Mouse (Mus musculus) heart, postnatal 25 days (tissue): ENCODE results near the gene Rufy1. TPM values are rescaled to one million over a fixed set of nuclear protein-coding genes. Genes with fewer than 3 reads are reported as not detected.
"Not testable (repeated sequence)": the region's sequence is repeated elsewhere in the genome, so short reads cannot be mapped to it uniquely, and the experiment has no call there.

Experiments
- DNase-seq: peaks from one replicate; pipeline ENCODE4 v3.0.0; 2022; ENCODE audit warnings: low spot score
- intact Hi-C: fragments of 180-260 bp; cut with DNase I; formaldehyde crosslinking; loops from one replicate; pipeline ENCODE4 v1.15.1; 2025
- total RNA-seq, 2 experiments: library from RNA; stranded (reverse); gene quantifications; 2 replicates each; pipeline ENCODE4 v1.2.3; 2021

Gene Rufy1
- 10 to 100 TPM; 27.6 to 29.5 TPM for total RNA-seq

DNA sequence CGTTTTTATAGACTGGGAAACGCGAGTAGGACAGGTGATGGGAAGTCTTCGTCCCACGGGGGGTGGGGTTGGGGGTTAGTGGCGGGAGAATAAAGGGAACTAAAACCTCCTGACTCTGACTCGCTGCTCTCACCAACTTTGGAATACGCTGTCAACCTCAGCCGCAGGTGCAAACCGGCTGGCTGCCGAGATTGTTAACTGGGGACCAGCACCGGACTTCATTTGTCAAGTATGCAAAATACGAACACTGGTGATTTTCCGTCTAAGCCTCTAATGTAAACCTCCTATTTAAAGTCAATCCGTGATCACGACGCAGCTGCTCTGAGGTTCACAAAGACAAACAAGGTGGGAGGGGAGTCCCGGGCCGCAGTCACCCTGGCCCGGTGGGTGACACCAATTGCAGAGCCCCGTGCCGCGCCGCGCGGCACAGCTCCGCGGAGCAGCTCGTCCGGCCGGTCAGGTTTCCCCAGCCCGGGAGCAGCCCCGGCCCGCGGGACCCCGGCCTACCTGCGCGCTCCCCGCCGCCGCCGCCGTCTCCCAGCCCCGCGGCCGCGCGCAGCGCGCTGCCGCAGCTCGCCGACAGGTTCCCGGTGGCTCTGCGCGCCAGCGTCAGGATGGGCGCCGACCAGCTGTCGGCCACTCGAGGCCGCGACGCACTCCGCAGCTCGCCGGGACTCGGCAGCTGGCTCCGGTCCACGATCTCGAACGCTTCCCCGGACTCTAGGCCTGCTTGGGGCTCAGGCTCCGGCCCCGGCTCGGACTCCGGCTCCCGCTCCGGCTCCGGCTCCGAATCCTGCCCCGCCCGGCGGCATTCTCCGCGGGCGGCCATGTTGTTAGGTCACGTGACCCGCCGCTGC lies at the start of gene Rufy1:
Rufy1 (minus strand) TSS at position 849 of the 857 bp plus-strand sequence.
- intact Hi-C loops: no loop called here
- peak; percentile 72 for DNase-seq

GRCm38 (mm10) chr11:50478072-50478471 lies 47.1 kb upstream of the Rufy1 start:
- intact Hi-C loops: no loop called here
- no peak for DNase-seq

GRCm38 (mm10) chr11:50477486-50478070 lies 46.7 kb upstream of the Rufy1 start:
- DNase-seq: no peak
- intact Hi-C loops: no loop called here

DNA sequence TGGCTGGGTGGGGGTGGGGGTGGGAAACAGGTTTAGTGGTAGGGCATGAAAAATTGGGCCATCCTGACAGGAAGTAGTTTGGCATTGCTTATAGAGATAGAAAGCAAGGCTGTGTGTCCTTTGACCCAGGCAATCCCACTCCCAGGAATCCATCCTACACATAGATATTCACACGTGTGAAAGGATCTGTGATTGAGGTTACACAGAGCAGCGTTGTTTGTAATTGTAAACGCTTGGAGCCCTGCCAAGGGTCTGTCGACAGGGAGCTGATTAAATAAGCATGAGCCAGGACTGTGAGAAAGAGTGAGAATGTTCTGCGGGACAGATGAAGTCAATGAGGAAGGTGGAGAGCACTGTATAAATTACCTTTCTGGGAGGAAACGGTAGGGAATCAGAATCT lies 46.0 kb upstream of the Rufy1 start:
- intact Hi-C loops: no loop called here
- DNase-seq: no peak

DNA sequence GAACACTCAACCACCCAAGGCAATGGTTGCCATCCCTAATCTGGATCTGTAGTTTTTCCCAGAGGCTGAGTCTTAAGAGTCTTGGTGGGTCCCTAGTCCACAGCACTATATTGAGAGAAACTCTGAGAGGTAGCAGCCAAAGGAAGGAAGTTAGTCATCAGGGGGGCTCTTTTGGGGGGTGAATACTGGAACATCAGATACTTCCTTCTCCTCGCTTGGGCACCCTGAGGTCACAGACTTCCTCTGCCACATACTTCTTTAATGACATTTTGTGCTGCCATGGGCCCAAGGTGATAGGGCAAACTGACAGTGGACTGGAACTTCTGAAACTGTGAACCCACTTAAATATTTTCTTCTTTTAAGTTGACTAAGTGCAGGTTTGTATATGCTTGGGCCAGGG lies 43.0 kb upstream of the Rufy1 start:
- DNase-seq: no peak
- intact Hi-C loops: no loop called here

DNA sequence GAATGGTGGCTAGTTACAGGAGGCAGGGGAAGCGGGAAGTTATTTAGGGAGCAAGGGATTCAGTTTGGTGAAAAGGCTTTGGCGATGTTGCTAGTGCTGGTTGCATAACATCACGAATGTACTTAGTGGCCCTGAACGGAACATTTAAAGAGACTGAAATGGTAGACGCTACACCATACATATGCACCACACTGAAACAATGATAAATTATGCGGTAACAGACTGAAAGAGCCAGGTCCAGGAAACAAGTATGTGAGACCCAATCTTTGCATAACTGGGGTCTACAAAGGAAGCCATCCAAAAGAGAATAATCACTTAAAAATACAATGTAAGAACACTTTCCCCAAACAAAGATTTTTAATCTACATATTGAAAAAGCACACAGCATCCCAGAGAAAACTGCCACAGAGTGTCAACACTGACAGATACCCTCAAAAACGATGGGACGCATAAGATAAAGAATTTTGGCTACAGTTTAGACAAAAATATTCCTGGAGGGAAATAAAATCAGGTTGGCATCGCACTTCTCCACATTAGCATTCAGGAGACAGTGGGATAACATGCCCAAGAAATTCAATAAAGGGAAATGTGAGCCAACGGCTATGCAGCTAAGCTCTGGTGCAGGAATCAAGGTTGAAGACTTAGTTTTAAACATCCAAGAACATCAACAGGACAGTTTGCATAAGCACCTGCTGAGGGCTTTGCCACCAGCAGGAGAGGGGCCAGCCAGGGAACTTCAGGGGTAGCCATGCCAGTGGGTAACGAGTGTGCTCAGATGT lies 41.4 kb upstream of the Rufy1 start:
- no peak for DNase-seq
- intact Hi-C loops: no loop called here

- DNase-seq: no peak
- intact Hi-C loops: no loop called here
These were observed 30.6 kb upstream of the Rufy1 start for GRCm38 (mm10) chr11:50461481-50461880.

DNA sequence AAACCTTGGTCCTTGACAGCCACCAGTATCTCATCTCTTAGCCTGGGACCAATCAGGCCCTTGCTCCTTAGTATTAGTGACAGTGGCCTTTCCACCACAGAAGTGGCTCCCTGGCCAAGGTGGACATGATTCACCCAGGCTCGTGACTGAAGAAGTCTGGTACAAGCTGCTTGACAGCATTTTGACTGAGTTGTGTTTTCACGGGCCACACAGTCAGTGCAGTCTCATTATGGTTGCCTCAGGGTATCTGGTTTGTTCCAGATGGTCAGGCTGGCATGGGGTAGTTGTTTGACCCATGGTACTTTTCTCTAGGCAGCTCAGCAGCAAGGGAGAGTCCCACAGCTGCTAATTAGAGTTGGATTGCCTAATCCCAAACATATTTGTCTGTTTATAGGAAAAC lies 28.3 kb upstream of the Rufy1 start:
- intact Hi-C loops: loop anchor here (10.0 kb wide), 1 partner anchor 136 kb away; no protein-coding TSS in a partner anchor
- no peak for DNase-seq

DNA sequence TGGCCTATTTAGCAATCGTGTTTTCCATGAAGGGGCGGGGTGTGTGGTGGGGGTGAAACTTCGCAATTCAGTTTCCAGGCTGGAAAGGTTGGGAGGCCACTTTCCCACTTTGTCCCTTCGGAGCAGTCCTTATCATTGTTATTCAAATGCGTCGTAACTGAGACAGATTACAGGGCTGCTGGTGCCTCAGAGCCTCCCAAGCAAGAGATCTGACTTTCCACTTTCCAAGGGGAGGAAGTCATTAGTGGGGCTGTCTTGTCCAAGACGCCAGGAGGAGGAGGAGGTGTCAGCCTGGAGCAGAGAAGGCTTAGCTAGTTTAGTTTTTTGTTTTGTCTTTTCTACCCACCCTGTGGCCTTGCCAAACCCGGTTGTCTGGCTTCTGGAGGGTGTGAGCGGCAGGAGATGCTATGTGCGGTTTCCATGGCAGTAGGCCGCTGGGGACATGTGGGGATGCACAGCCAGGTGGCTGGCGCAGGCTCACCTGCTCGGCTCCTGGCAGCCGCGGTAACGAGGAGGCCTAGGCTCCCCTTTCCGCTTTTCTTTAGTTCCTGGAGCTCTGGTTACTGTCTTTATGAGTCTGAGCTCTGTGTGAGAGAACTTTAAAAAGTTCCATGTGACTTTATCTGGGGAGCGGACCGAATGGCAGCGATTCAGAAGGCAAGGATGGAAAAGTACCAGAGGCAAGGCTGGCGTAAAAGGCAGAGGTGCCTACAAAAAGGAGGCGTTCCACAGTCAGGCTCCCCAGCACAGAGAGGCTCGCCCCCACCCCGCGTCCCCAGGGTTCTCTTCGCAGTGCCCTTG lies 26.4 kb upstream of the Rufy1 start:
- intact Hi-C loops: loop anchor here (10.0 kb wide), 1 partner anchor 137 kb away; no protein-coding TSS in a partner anchor
- peak; percentile 16 for DNase-seq

DNA sequence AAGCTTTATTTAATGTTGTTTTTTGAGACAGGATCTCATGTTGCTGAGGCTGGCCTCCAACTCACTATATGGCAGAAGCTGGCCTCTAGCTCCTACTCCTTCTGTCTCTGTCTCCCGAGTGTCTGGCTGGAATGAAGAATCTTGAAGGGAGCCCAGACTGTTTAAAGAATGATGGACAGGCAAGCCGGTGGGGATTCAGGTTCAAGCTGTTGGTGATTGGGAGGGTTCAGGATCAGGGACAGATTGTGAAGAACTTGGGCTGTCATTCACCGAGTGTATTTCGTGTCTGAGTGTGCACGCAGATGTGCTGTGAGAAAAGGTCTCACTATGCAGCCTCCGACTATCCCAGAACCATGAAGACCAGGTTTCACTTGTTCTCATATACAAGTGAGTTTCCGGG lies 25.5 kb upstream of the Rufy1 start:
- intact Hi-C loops: loop anchor here (10.0 kb wide), 1 partner anchor 138 kb away; no protein-coding TSS in a partner anchor
- no peak for DNase-seq

GRCm38 (mm10) chr11:50454934-50455333 lies 24.0 kb upstream of the Rufy1 start:
- no peak for DNase-seq
- intact Hi-C loops: loop anchor here (10.0 kb wide), 1 partner anchor 140 kb away; no protein-coding TSS in a partner anchor

DNA sequence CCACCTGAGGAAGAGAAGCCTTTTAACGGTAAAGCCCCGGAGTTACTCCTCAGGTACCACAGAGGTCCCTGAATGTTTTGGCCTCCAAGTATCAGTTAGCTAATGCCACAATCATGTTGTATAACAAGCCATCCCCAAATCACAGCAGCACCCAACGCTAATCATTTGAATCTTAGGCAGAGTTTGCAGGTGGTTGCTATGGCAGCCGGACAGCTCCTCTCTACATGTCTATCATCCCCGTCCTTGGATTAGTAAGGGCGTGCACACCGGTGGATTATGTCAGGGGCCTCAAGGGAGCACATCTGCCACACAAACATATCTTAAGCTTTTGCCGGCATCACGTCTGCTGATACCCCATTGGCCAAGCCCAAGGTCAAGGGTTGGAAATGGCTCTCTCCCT lies 19.3 kb upstream of the Rufy1 start:
- no peak for DNase-seq
- intact Hi-C loops: loop anchor here (10.0 kb wide), 1 partner anchor 145 kb away; no protein-coding TSS in a partner anchor

- intact Hi-C loops, DNase-seq: not testable (repeated sequence)
These were observed 17.2 kb upstream of the Rufy1 start for GRCm38 (mm10) chr11:50448163-50448562.

GRCm38 (mm10) chr11:50443259-50444065 lies 12.5 kb upstream of the Rufy1 start:
- no peak for DNase-seq
- intact Hi-C loops: loop anchor here (2.0 to 5.0 kb wide), 2 partner anchors 114 to 325 kb away; no protein-coding TSS in a partner anchor

DNA sequence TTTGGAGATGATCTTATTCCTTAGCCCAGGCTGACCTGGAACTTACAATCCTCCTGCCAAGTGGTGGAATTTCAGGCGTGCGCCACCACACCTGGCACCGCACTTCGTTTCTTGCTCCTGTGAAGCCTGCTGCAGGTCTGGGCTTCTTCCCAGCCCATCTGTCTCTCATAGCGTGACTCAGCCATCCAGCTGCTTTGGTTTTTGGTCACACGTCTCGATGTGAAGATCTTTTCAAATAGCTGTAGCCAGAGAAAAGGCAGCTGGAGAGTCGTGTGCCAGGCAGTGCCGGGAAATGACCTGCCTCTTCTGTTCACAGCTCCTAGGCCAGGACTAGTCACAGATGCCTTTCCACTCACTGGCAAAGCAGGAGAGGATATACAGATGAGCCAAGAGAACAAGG lies 10.7 kb upstream of the Rufy1 start:
- intact Hi-C loops: loop anchor here (2.0 to 5.0 kb wide), 2 partner anchors 116 to 327 kb away; no protein-coding TSS in a partner anchor
- DNase-seq: peak; percentile 18

GRCm38 (mm10) chr11:50440691-50441090 lies 9.8 kb upstream of the Rufy1 start:
- intact Hi-C loops: loop anchor here (5.0 kb wide), 1 partner anchor 117 kb away; no protein-coding TSS in a partner anchor
- DNase-seq: no peak

GRCm38 (mm10) chr11:50439857-50440256 lies 8.9 kb upstream of the Rufy1 start:
- intact Hi-C loops: loop anchor here (5.0 kb wide), 1 partner anchor 117 kb away; no protein-coding TSS in a partner anchor
- DNase-seq: no peak

GRCm38 (mm10) chr11:50432896-50433295 lies 2.0 kb upstream of the Rufy1 start:
- intact Hi-C loops: no loop called here
- no peak for DNase-seq

- intact Hi-C loops: no loop called here
These were observed 1.1 kb upstream of the Rufy1 start for GRCm38 (mm10) chr11:50432069-50432440.

More at GRCm38 (mm10) chr11:50432069-50432440, 1.1 kb upstream of the Rufy1 start:
- DNase-seq: no peak
